Mouse (Mus musculus): ENCODE results near the gene Fndc5.

GRCm38 (mm10) chr4:129117720-129118510 lies 18.9 kb upstream of the Fndc5 start:
- TF ChIP-seq CTCF (IDR thresholded peaks at IDR 0.05; ENCODE audit: low read depth) (no peak), EP300 (optimal IDR thresholded peaks at IDR 0.05) (no peak)

Data from stomach, postnatal 0 days (tissue).